In genomic region chr7:127176937-127177336, GRCm38 (mm10) we compare ENCODE assay signal across 16 mouse cellular contexts. TPM values are rescaled to one million over a fixed set of nuclear protein-coding genes. Genes with fewer than 3 reads are reported as not detected.
"Had no signal": no experiment of that assay in that cellular context is flagged by ENCODE, and none has a peak within 500 bp of the region (broad histone marks: within the 10 kb centered on the region; RNA-seq: fewer than 3 reads in every experiment).

No protein-coding gene starts in this region.

- H3K27ac ChIP-seq: limb, embryonic 13.5 days; liver, embryonic 14.5 days; midbrain, embryonic 13.5 days; neural tube, embryonic 15.5 days had no signal

- DNase-seq: kidney, adult 8-10 months; kidney, postnatal 25 days; layer of hippocampus, adult 9-11 months; layer of hippocampus, postnatal 36 days; left cerebral cortex, postnatal 4 days; lung, adult 18-20 months; lung, postnatal 36 days; right cerebral cortex, postnatal 4 days; spleen, adult 18-20 months; thymus, adult 18-20 months; thymus, postnatal 36 days had no signal

- H3K4me3 ChIP-seq: limb, embryonic 13.5 days; midbrain, embryonic 13.5 days; neural tube, embryonic 15.5 days had no signal

- ATAC-seq: midbrain, embryonic 13.5 days had no signal

- H3K27me3 ChIP-seq: limb, embryonic 13.5 days; midbrain, embryonic 13.5 days; neural tube, embryonic 15.5 days had no signal

- H3K36me3 ChIP-seq: limb, embryonic 13.5 days; midbrain, embryonic 13.5 days; neural tube, embryonic 15.5 days had no signal

- H3K4me1 ChIP-seq: limb, embryonic 13.5 days; midbrain, embryonic 13.5 days; neural tube, embryonic 15.5 days had no signal

RNA-seq across cellular contexts. Expression of gene Spn, which starts 39.3 kb away (rescaled TPM):
- polyA plus RNA-seq: midbrain, postnatal 0 days had no signal
